Mouse (Mus musculus): ENCODE data around the gene Gm49368. TPM values are rescaled to one million over a fixed set of nuclear protein-coding genes. Genes with fewer than 3 reads are reported as not detected.
"Not testable (repeated sequence)": the region's sequence is repeated elsewhere in the genome, so short reads cannot be mapped to it uniquely, and the experiment has no call there.

The Gm49368 gene
- polyA plus RNA-seq, 1 experiment from 2014 or later: not detected

DNA sequence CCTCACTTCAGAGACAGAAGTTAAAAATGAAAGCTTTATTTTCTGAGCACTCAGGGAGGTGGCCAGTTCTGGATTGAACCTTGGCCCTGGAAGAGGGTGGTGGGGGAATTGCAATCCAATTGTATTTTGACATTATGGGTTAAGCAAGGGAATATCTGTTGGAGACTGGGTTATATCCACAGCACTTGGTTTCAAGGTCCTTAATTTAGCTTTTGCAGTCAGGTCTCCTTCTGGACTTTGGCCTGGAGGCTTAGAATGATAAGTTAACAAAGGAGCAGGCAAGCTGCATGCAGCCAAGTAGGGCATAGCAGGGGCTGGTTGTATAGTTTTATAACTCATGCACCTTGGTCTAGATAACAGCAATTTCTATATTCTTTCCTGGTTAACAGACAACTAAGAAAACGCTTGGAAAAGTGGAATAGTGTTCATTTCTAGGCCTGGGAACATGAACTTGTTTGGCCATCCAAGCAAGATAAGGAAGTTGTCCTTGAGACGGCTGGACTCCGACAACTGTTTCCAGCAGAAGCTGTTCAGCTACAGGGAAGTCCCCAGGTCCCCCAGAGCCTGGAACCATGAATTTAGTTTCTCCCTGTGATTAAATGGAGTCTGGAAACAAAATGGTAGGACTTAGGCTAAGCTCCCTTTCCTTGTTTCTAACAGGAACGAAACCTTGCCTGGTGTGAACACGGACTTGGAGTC is 30.0 kb upstream of the Gm49368 start:
- 85% methylated on average over 5 of the region's 5 CpGs for WGBS
- no peak overlapping the region for H3K4me2 ChIP-seq
- ATAC-seq (replicated peaks; ENCODE audit: low FRiP score): no peak

DNA sequence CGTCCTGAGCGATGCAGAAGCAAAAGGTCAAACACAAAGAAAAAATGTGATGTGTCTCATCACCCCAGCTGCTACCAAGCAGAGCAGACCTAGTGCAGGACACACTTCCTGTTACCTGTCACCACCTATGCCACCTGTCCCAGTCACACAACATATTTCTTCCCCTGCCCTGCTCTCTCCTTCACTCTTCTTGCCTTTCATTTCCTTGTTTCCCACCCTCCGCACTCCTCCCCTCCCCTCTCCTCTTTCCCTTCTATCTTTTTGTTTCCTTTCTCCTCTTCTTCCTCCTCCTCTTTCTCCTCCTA is 29.5 kb upstream of the Gm49368 start:
- WGBS: 91% methylated on average over 3 of the region's 3 CpGs
- no peaks in the 10 kb centered on the region for H3K27me3 ChIP-seq
- H3K27ac ChIP-seq: no peak overlapping the region
- H3K4me3 ChIP-seq (replicated peaks): no peak overlapping the region
- H3K9me3 ChIP-seq (replicated peaks): no peaks in the 10 kb centered on the region
- no peak overlapping the region for H3K9ac ChIP-seq
- no peak overlapping the region for H3K4me2 ChIP-seq
- no peak for ATAC-seq (replicated peaks; ENCODE audit: low FRiP score)
- H3K4me1 ChIP-seq: no peaks in the 10 kb centered on the region
- H3K36me3 ChIP-seq: no peaks in the 10 kb centered on the region

More for the DNA sequence above, 30.0 kb upstream of the Gm49368 start:
- Histone ChIP-seq H3K9me3 (replicated peaks) (no peaks in the 10 kb centered on the region), H3K9ac (no peak overlapping the region), H3K36me3 (no peaks in the 10 kb centered on the region), H3K27me3 (no peaks in the 10 kb centered on the region), H3K4me3 (replicated peaks) (no peak overlapping the region), H3K4me1 (no peaks in the 10 kb centered on the region), H3K27ac (no peak overlapping the region)

DNA sequence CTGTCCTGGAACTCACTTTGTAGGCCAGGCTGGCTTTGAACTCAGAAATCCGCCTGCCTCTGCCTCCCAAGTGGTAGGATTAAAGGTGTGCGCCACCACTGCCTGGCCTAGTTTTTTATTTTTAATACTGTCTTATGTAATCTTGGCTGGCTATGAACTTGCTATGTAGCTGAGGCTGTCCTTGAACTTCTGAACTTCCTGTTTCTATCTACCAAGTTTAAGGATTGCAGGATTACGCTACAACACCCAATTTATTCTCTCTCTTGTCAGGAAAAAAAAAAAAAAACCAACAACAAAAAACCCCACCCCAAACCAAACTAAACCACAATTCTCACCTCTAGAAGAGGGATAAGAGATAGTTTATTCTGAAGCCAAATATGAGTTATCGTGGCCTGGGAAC is 28.9 kb upstream of the Gm49368 start:
- H3K4me1 ChIP-seq: no peaks in the 10 kb centered on the region
- no peaks in the 10 kb centered on the region for H3K9me3 ChIP-seq (replicated peaks)
- H3K36me3 ChIP-seq: no peaks in the 10 kb centered on the region
- no peaks in the 10 kb centered on the region for H3K27me3 ChIP-seq
- no peak for ATAC-seq (replicated peaks; ENCODE audit: low FRiP score)
- 85% methylated on average over 4 of the region's 4 CpGs for WGBS
- H3K27ac ChIP-seq: no peak overlapping the region
- H3K4me3 ChIP-seq (replicated peaks): no peak overlapping the region
- no peak overlapping the region for H3K9ac ChIP-seq
- H3K4me2 ChIP-seq: no peak overlapping the region

GRCm38 (mm10) chr7:128042161-128042820 is 20.2 kb upstream of the Gm49368 start:
- H3K27me3 ChIP-seq; H3K9me3 ChIP-seq (replicated peaks): not testable (repeated sequence)

GRCm38 (mm10) chr7:128044142-128044785 is 18.2 kb upstream of the Gm49368 start:
- Histone ChIP-seq H3K4me1 (no peaks in the 10 kb centered on the region), H3K27me3 (no peaks in the 10 kb centered on the region), H3K9me3 (replicated peaks) (no peaks in the 10 kb centered on the region), H3K9ac (no peak overlapping the region), H3K36me3 (no peaks in the 10 kb centered on the region), H3K27ac (no peak overlapping the region), H3K4me2 (no peak overlapping the region), H3K4me3 (replicated peaks) (no peak overlapping the region)
- 59% methylated on average over 4 of the region's 4 CpGs for WGBS
- no peak for ATAC-seq (replicated peaks; ENCODE audit: low FRiP score)

More at GRCm38 (mm10) chr7:128042161-128042820, 20.2 kb upstream of the Gm49368 start:
- not testable (repeated sequence) for H3K4me2 ChIP-seq; H3K27ac ChIP-seq; H3K9ac ChIP-seq; H3K4me3 ChIP-seq (replicated peaks); H3K36me3 ChIP-seq; ATAC-seq (replicated peaks; ENCODE audit: low FRiP score); H3K4me1 ChIP-seq
- 79% methylated on average over 15 of the region's 15 CpGs for WGBS

DNA sequence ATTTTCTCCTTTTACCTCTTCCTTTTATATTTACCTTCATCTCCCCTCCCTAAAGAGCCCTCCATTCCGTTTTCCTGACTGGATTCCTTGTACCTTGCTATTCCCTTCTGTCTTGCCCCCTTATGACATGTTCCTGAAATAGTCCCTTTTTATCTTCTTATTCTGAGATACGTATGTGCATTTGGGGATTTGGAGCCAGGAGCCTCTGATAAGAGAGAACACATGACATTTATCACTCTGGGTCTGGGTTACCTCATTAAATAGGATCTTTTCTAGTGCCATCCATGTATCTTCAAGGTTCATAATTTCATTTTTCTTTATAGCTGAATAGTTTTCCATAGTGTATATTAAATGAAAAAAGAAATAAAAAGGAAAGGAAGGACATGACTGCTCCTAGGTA is 16.8 kb upstream of the Gm49368 start:
- no peak overlapping the region for H3K9ac ChIP-seq
- no peaks in the 10 kb centered on the region for H3K27me3 ChIP-seq
- WGBS: 75% methylated on average over 2 of the region's 2 CpGs
- no peak overlapping the region for H3K4me2 ChIP-seq
- no peaks in the 10 kb centered on the region for H3K36me3 ChIP-seq
- H3K4me3 ChIP-seq (replicated peaks): no peak overlapping the region
- no peak for ATAC-seq (replicated peaks; ENCODE audit: low FRiP score)
- no peaks in the 10 kb centered on the region for H3K4me1 ChIP-seq
- no peak overlapping the region for H3K27ac ChIP-seq
- H3K9me3 ChIP-seq (replicated peaks): no peaks in the 10 kb centered on the region

GRCm38 (mm10) chr7:128048819-128049218 is 13.7 kb upstream of the Gm49368 start:
- H3K9me3 ChIP-seq (replicated peaks): no peaks in the 10 kb centered on the region
- H3K36me3 ChIP-seq: no peaks in the 10 kb centered on the region
- H3K9ac ChIP-seq: no peak overlapping the region
- 94% methylated on average over 4 of the region's 4 CpGs for WGBS
- no peak for ATAC-seq (replicated peaks; ENCODE audit: low FRiP score)
- H3K27ac ChIP-seq: no peak overlapping the region
- H3K4me2 ChIP-seq: no peak overlapping the region
- H3K4me1 ChIP-seq: no peaks in the 10 kb centered on the region
- no peaks in the 10 kb centered on the region for H3K27me3 ChIP-seq
- H3K4me3 ChIP-seq (replicated peaks): no peak overlapping the region

DNA sequence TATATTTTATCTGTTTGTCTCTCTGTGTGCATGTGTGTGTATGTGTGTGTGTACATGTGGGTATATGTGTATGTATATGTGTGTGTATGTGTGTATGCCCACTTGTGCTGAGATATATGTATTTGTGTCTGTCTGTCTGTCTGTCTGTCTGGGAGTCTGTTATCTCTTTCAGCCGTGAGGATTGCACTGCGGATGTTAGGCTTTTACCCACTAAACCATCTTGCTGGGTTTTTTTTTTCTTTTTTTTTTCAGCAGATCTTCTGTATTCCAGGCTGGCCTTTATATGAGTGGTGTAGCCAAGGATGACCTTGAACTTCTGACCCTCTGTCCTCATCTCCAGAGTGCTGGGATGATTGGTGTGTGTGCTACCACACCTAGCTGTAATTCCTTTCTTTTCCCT is 13.2 kb upstream of the Gm49368 start:
- Histone ChIP-seq H3K9ac (no peak overlapping the region), H3K27ac (no peak overlapping the region), H3K9me3 (replicated peaks) (no peaks in the 10 kb centered on the region), H3K4me1 (no peaks in the 10 kb centered on the region), H3K4me2 (no peak overlapping the region), H3K27me3 (no peaks in the 10 kb centered on the region), H3K36me3 (no peaks in the 10 kb centered on the region), H3K4me3 (replicated peaks) (no peak overlapping the region)
- ATAC-seq (replicated peaks; ENCODE audit: low FRiP score): no peak
- 90% methylated on average over 2 of the region's 2 CpGs for WGBS

DNA sequence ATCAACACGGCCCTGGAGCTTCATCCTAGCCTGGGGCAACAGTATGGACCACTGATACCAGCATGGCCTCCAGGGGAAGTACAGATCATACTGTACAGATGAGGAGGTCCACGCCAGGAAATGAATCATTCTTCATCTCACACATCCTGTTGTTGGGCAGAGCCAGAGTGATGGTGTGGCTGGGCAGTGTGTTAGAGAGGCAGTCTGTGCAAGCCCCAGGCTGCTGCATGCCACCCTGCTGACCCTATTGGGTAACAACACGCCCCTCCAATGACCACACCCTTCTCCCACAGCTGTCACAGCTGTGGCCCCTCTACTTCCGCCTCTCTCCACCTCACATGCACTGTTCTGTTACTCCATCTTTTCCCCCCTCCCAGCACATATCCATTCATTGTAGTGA is 11.7 kb upstream of the Gm49368 start:
- H3K4me3 ChIP-seq (replicated peaks): no peak overlapping the region
- ATAC-seq (replicated peaks; ENCODE audit: low FRiP score): no peak; the same call in 1 of the 2 replicates
- no peaks in the 10 kb centered on the region for H3K4me1 ChIP-seq
- H3K27ac ChIP-seq: no peak overlapping the region
- whole genome bisulfite sequencing: 48% methylated on average over 4 of the region's 4 CpGs
- H3K9me3 ChIP-seq (replicated peaks): no peaks in the 10 kb centered on the region
- H3K9ac ChIP-seq: no peak overlapping the region
- H3K27me3 ChIP-seq: no peaks in the 10 kb centered on the region
- H3K36me3 ChIP-seq: no peaks in the 10 kb centered on the region
- H3K4me2 ChIP-seq: no peak overlapping the region

DNA sequence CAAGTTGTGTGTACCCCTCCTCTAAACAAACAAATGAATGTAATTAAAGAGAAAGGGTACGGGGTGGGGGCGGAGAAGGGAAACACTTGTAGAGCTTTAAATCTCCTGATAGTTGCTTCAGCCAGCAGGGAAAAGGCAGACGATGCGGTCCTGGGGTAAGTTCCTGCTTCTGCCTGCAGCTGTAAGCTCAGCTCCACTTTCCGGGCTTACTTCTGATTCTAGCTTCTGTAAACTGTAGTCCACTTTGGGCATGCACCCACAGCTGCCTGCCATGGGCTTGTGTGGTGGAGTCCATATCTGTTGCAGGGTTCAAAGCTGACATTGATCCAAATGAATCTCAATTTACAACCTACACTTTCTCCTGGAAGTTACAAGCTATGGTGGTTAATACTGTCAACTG is 9.4 kb upstream of the Gm49368 start:
- Histone ChIP-seq H3K4me2 (no peak overlapping the region), H3K9ac (no peak overlapping the region), H3K36me3 (no peaks in the 10 kb centered on the region), H3K27me3 (no peaks in the 10 kb centered on the region), H3K27ac (no peak overlapping the region), H3K4me3 (replicated peaks) (no peak overlapping the region), H3K9me3 (replicated peaks) (no peaks in the 10 kb centered on the region), H3K4me1 (no peaks in the 10 kb centered on the region)
- no peak for ATAC-seq (replicated peaks; ENCODE audit: low FRiP score)
- 39% methylated on average over 5 of the region's 5 CpGs for whole genome bisulfite sequencing

- no peak overlapping the region for H3K9ac ChIP-seq
- WGBS: 72% methylated on average over 3 of the region's 3 CpGs
- no peaks in the 10 kb centered on the region for H3K36me3 ChIP-seq
- H3K27me3 ChIP-seq: no peaks in the 10 kb centered on the region
- no peak overlapping the region for H3K4me2 ChIP-seq
- no peak for ATAC-seq (replicated peaks; ENCODE audit: low FRiP score)
- H3K4me1 ChIP-seq: no peaks in the 10 kb centered on the region
- no peak overlapping the region for H3K27ac ChIP-seq
- no peak overlapping the region for H3K4me3 ChIP-seq (replicated peaks)
- H3K9me3 ChIP-seq (replicated peaks): no peaks in the 10 kb centered on the region
These were observed 5.5 kb upstream of the Gm49368 start for GRCm38 (mm10) chr7:128056917-128057444.

DNA sequence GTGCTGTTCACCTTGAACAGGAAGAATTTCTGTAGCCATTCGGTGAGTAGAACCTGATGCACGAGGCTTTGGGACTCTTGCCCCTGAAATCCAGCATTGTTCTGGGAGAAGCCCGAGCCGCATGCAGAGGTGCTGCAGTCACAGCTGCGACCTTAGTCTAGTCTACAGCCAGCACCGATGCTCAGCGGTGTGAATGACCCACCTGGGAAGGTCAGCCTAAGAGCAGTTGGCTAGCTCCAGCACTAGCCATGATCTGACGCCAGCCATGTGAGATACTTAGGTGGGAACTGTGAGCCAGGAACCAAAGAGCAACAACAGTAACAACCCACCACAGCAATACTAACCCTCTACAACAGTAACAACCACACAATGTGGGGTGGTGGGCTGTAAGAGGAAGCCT is 4.6 kb upstream of the Gm49368 start:
- Histone ChIP-seq H3K27ac (no peak overlapping the region), H3K9me3 (replicated peaks) (no peaks in the 10 kb centered on the region), H3K4me2 (no peak overlapping the region), H3K27me3 (no peaks in the 10 kb centered on the region), H3K9ac (no peak overlapping the region), H3K4me3 (replicated peaks) (no peak overlapping the region), H3K36me3 (no peaks in the 10 kb centered on the region), H3K4me1 (no peaks in the 10 kb centered on the region)
- 72% methylated on average over 8 of the region's 8 CpGs for WGBS
- no peak for ATAC-seq (replicated peaks; ENCODE audit: low FRiP score)
